Mouse (Mus musculus): Measurements from ENCODE around the gene Capns2. TPM values are rescaled to one million over a fixed set of nuclear protein-coding genes. Genes with fewer than 3 reads are reported as not detected.
A peak's percentile ranks its signal among the peaks of the same experiment; 100 is the strongest.

Capns2 gene
- total and polyA plus RNA-seq, 3 experiments = not detected

DNA sequence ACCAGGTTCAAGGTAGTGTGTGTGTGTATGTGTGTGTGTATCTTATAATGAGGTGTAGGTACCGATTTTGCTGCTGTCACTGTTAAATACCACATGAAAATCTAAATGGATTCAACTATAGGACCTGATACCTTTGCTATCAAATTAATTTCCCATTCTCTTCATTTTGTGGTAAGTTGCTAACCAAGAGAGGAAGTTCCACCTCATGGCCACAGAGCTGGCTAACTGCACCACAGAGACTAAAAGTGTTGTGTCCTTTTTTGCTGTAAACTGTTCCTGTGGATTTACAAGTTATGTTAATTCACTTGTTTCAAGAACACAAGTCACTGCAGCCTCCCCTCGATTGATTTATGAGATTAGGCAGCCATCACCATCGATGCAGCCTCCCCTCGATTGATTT, 3.4 kb upstream of the Capns2 start:
- no peak overlapping the region; the same call in 1 of the 2 replicates for H3K27ac ChIP-seq
- H3K36me3 ChIP-seq (ENCODE audit: control insufficient read depth, insufficient read depth, low read length) = no peaks in the 10 kb centered on the region
- H3K4me3 ChIP-seq = no peak overlapping the region
- DNase-seq = no peak
- TF ChIP-seq POLR2A (IDR thresholded peaks at IDR 0.05; ENCODE audit: insufficient read depth, low read depth, low read length) = no peak
- TF ChIP-seq CTCF (IDR thresholded peaks at IDR 0.05) = no peak
- no peak for TF ChIP-seq EP300 (IDR thresholded peaks at IDR 0.05; ENCODE audit: insufficient read depth, low read depth, low read length)
- no peak overlapping the region for H3K9ac ChIP-seq (ENCODE audit: low read depth, low read length)
- intact Hi-C loops (cut with DNase I) = loop anchor here (5.0 kb wide), 1 partner anchor 100 kb away; no protein-coding TSS in a partner anchor
- WGBS = 69% methylated on average over 4 of the region's 4 CpGs
- no peaks in the 10 kb centered on the region; the same call in 1 of the 2 replicates for H3K4me1 ChIP-seq (ENCODE audit: control insufficient read depth, insufficient read depth, low read length)
- H3K27me3 ChIP-seq (ENCODE audit: control insufficient read depth, insufficient read depth, low read length) = no peaks in the 10 kb centered on the region
- H3K79me2 ChIP-seq (replicated peaks; ENCODE audit: control insufficient read depth, insufficient read depth, low read length) = no peaks in the 10 kb centered on the region

DNA sequence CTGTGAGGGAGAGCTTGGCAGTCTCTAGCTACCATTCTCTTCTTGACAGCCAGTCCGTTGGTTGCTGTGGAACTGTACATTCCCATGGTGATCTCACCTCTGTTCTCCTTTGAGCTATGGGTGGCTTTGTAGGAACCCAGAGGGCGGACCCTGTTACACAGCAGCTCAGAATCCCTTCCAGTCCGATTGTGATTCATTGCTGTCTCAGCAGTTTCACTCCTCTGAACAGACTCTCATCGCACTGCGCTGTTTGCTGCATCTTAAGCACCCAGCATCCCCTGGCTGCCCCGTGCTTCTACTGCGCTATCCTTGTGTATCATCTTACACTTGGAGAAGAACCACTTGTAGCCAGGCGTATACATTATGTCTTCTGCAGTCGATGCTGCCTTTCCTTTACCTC, 1.6 kb upstream of the Capns2 start:
- no peak overlapping the region for H3K9ac ChIP-seq (ENCODE audit: low read depth, low read length)
- 85% methylated on average over 9 of the region's 9 CpGs for WGBS
- no peaks in the 10 kb centered on the region; the same call in 1 of the 2 replicates for H3K4me1 ChIP-seq (ENCODE audit: control insufficient read depth, insufficient read depth, low read length)
- H3K27me3 ChIP-seq (ENCODE audit: control insufficient read depth, insufficient read depth, low read length) = no peaks in the 10 kb centered on the region
- no peak for TF ChIP-seq CTCF (IDR thresholded peaks at IDR 0.05)
- no peak overlapping the region for H3K27ac ChIP-seq
- no peak overlapping the region for H3K4me3 ChIP-seq
- no peaks in the 10 kb centered on the region for H3K79me2 ChIP-seq (replicated peaks; ENCODE audit: control insufficient read depth, insufficient read depth, low read length)
- intact Hi-C loops (cut with DNase I) = loop anchor here (5.0 kb wide), 1 partner anchor 98 kb away; no protein-coding TSS in a partner anchor
- no peak for DNase-seq
- no peaks in the 10 kb centered on the region for H3K36me3 ChIP-seq (ENCODE audit: control insufficient read depth, insufficient read depth, low read length)

DNA sequence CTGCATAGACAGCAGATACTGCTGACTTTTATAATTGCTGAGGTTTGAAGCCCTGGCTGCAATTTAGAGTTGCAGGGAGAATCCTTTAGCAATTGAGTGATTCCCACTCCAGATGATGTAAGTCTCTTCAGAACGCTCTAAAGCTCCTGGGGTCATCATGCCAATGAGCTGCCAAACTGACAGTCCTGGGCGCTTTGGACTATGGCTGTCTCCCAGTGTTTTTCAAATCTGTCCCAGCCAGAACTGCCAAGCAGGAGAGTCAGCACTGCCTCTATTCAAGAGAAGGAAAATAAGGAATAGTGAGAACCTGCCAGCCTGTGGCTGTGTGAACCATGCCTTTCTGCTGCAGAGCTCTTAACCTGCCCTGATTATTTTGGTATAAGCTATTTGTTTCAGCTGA, 1.8 kb downstream of the Capns2 start:
- TF ChIP-seq POLR2A (IDR thresholded peaks at IDR 0.05; ENCODE audit: insufficient read depth, low read depth, low read length) = no peak
- no peak for TF ChIP-seq CTCF (IDR thresholded peaks at IDR 0.05)
- TF ChIP-seq EP300 (IDR thresholded peaks at IDR 0.05; ENCODE audit: insufficient read depth, low read depth, low read length) = no peak
- intact Hi-C loops (cut with DNase I) = no loop called here
- no peaks in the 10 kb centered on the region for H3K27me3 ChIP-seq (ENCODE audit: control insufficient read depth, insufficient read depth, low read length)
- 61% methylated on average over 2 of the region's 2 CpGs for WGBS
- H3K27ac ChIP-seq = no peak overlapping the region
- no peaks in the 10 kb centered on the region for H3K36me3 ChIP-seq (ENCODE audit: control insufficient read depth, insufficient read depth, low read length)
- H3K79me2 ChIP-seq (replicated peaks; ENCODE audit: control insufficient read depth, insufficient read depth, low read length) = no peaks in the 10 kb centered on the region
- peak in 1 of 2 experiments; percentile 23 for DNase-seq
- H3K9ac ChIP-seq (ENCODE audit: low read depth, low read length) = no peak overlapping the region
- no peak overlapping the region for H3K4me3 ChIP-seq
- H3K4me1 ChIP-seq (ENCODE audit: control insufficient read depth, insufficient read depth, low read length) = no peaks in the 10 kb centered on the region

DNA sequence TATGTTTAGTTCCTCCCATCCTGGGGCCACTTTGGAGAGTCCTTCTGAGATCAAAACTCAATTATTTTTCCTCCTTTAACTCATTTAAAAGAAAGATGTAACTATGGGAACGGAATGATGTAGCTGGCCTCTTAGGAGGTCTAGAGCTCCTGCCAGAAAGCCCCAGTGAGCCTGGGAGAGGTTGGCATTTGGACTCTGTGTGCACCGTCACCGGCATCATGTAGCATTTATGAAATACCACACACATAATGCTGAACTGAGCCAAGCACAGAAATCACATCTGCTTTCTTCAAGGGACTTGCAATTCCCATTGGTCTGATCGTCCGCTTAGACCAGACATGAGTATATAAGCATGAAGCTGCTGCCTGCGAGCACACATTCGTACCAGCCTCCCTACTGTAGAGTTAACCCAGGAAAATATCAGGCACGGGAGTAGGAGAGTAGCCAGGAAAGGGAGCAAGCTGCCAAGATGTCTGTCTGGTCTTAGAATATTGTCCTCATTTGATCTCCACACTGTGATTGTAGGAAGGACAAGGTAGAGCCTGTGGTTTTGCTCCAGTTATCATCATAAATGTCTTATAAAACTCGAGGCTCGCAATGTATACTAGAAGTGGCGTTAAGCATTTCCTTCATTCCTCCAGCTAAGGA, 2.4 kb downstream of the Capns2 start:
- DNase-seq = no peak
- Histone ChIP-seq H3K27me3 (ENCODE audit: control insufficient read depth, insufficient read depth, low read length) (no peaks in the 10 kb centered on the region), H3K36me3 (ENCODE audit: control insufficient read depth, insufficient read depth, low read length) (no peaks in the 10 kb centered on the region), H3K27ac (no peak overlapping the region), H3K79me2 (replicated peaks; ENCODE audit: control insufficient read depth, insufficient read depth, low read length) (no peaks in the 10 kb centered on the region), H3K4me3 (no peak overlapping the region), H3K9ac (ENCODE audit: low read depth, low read length) (no peak overlapping the region), H3K4me1 (ENCODE audit: control insufficient read depth, insufficient read depth, low read length) (no peaks in the 10 kb centered on the region)
- TF ChIP-seq POLR2A (IDR thresholded peaks at IDR 0.05; ENCODE audit: insufficient read depth, low read depth, low read length) (no peak), CTCF (IDR thresholded peaks at IDR 0.05) (no peak), EP300 (IDR thresholded peaks at IDR 0.05; ENCODE audit: insufficient read depth, low read depth, low read length) (no peak)
- 70% methylated on average over 11 of the region's 11 CpGs for WGBS
- intact Hi-C loops (cut with DNase I) = no loop called here

DNA sequence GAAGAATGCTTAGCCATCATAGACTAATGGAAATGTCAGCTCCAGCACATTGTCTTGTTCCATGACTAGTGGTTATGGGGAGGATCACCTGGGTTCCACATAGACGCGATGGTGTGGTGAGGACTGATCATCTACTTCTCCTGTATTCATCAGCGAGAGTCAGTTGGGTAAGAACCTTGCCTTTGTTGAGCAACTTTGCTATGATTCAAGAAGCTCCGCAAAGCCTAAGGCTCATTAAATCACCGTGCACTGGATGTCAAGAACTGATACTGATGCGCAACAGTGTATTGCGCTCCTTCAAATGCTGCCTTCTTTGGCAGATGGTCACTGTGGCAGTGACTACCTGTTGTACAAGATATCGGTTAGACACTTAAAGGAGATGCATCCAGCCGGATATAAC, 5.3 kb downstream of the Capns2 start:
- no peaks in the 10 kb centered on the region for H3K36me3 ChIP-seq (ENCODE audit: control insufficient read depth, insufficient read depth, low read length)
- no peak overlapping the region for H3K9ac ChIP-seq (ENCODE audit: low read depth, low read length)
- H3K79me2 ChIP-seq (replicated peaks; ENCODE audit: control insufficient read depth, insufficient read depth, low read length) = no peaks in the 10 kb centered on the region
- no peak overlapping the region for H3K27ac ChIP-seq
- intact Hi-C loops (cut with DNase I) = no loop called here
- TF ChIP-seq POLR2A (IDR thresholded peaks at IDR 0.05; ENCODE audit: insufficient read depth, low read depth, low read length) = no peak
- no peak for TF ChIP-seq CTCF (IDR thresholded peaks at IDR 0.05)
- no peak for TF ChIP-seq EP300 (IDR thresholded peaks at IDR 0.05; ENCODE audit: insufficient read depth, low read depth, low read length)
- H3K4me3 ChIP-seq = no peak overlapping the region
- no peak for DNase-seq
- H3K27me3 ChIP-seq (ENCODE audit: control insufficient read depth, insufficient read depth, low read length) = no peaks in the 10 kb centered on the region
- H3K4me1 ChIP-seq (ENCODE audit: control insufficient read depth, insufficient read depth, low read length) = no peaks in the 10 kb centered on the region
- WGBS = 94% methylated on average over 9 of the region's 9 CpGs

GRCm38 (mm10) chr8:92908448-92908847, 7.2 kb downstream of the Capns2 start:
- intact Hi-C loops (cut with DNase I) = no loop called here
- DNase-seq = no peak
- Histone ChIP-seq H3K36me3 (ENCODE audit: control insufficient read depth, insufficient read depth, low read length) (no peaks in the 10 kb centered on the region), H3K27ac (no peak overlapping the region), H3K9ac (ENCODE audit: low read depth, low read length) (no peak overlapping the region), H3K79me2 (replicated peaks; ENCODE audit: control insufficient read depth, insufficient read depth, low read length) (no peaks in the 10 kb centered on the region), H3K4me1 (ENCODE audit: control insufficient read depth, insufficient read depth, low read length) (no peaks in the 10 kb centered on the region), H3K27me3 (ENCODE audit: control insufficient read depth, insufficient read depth, low read length) (no peaks in the 10 kb centered on the region), H3K4me3 (no peak overlapping the region)
- 81% methylated on average over 2 of the region's 2 CpGs for whole genome bisulfite sequencing
- no peak for TF ChIP-seq EP300 (IDR thresholded peaks at IDR 0.05; ENCODE audit: insufficient read depth, low read depth, low read length)

Measured in heart, adult 2 months (tissue).